Mouse (Mus musculus): Measurements from ENCODE around the gene Ndufv1.
"Not testable (repeated sequence)": the region's sequence is repeated elsewhere in the genome, so short reads cannot be mapped to it uniquely, and the experiment has no call there.

The Ndufv1 gene

DNA sequence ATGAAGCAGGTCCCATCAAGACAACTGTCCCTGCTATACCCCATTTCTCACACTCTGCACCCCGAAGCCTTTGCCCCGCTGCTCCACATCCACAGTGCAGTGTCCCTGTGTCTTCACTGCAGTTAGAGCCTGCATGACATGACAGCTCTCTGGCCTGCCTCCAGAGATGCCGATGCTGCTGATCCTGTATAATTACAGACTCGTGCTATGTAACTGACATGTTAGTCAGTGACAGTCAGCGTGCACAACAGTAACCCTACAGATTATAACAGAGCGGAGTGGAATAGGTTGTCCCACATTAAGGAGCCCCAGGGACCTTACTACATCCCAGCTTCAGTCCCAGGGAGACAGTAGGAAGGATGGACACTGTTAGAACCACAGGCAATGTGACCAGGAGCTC is 38.0 kb downstream of the Ndufv1 start:
- in situ Hi-C loops (cut with MboI) = not testable (repeated sequence)

DNA sequence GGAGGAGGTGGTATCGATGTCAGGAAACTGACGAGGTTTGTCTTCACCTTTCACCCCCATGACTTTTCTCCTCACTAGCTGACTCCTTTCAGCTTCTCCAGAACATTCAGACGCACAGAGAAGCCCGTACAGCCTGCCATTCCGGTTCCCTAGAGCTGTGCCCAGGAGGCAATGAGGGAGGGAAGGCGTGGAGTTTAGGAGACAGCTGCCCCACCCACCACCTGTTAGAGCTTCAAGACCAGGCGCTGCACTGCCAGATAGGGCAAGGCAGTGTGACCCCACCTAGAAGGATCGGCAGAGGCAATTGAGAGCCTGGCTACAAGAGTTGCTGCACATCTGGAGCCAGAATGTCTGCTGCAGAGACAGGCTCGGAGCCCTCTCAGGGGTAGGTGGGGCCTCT is 40.4 kb downstream of the Ndufv1 start, which contains the start of gene Aldh3b2:
Gene Aldh3b2, plus strand, starts transcription at position 100 of the 400 bp plus-strand sequence.
- in situ Hi-C loops (cut with MboI) = no loop called here

- in situ Hi-C loops (cut with MboI) = no loop called here
Observed at GRCm38 (mm10) chr19:3967258-3967657, 45.3 kb downstream of the Ndufv1 start.

- in situ Hi-C loops (cut with MboI) = no loop called here
Observed at GRCm38 (mm10) chr19:3966330-3967075, 46.1 kb downstream of the Ndufv1 start.

DNA sequence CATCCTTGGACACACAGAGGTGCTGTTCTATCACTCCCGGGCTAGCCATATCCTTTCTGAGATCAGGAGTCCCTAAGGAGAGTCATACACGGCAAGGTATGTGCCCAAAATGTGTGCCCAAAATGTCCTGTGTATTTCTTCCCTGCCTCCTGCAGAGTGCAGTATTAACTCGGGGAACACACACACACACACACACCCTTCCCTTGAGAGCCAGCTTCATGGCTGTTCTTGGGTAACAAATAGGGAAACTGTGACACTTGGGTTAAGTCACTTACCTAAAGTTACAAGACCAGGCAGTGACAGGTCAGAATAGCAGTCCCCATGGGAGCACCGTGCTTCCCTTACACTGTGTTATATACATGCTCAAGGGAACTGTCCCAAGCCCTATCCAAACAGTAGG is 48.6 kb downstream of the Ndufv1 start:
- in situ Hi-C loops (cut with MboI) = no loop called here

- in situ Hi-C loops (cut with MboI) = no loop called here
Observed at GRCm38 (mm10) chr19:3962469-3962868, 50.1 kb downstream of the Ndufv1 start.

- in situ Hi-C loops (cut with MboI) = not testable (repeated sequence)
Observed at GRCm38 (mm10) chr19:3961805-3962204, 50.8 kb downstream of the Ndufv1 start.

GRCm38 (mm10) chr19:3960211-3960610 is 52.4 kb downstream of the Ndufv1 start:
- in situ Hi-C loops (cut with MboI) = no loop called here

DNA sequence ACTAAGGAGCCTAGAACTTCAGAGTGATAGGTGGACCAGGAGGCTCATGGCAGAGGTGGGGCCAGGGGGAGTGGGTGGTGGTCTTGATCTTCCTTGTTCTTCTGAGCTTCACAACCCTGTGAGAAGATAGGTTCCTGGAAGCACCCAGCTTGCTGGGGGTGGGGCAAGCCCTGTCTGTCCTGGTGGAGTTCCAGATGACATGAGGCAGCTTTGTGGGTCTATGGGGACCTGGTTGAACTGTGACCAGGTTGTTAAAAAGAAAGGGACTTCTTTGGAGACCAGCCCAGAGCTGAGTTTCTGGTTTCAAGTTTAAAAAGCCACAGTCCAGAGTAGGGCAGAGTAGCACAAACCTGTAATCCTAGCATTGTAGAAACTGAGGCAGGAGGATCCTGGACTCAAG is 53.6 kb downstream of the Ndufv1 start:
- in situ Hi-C loops (cut with MboI) = no loop called here

- in situ Hi-C loops (cut with MboI) = no loop called here
Observed at GRCm38 (mm10) chr19:3958470-3958869, 54.1 kb downstream of the Ndufv1 start, which contains the start of gene Aldh3b3. TSS of gene Aldh3b3 (plus strand) at chr19:3958645.
